Mouse (Mus musculus) urinary bladder, postnatal 14 days (tissue): ENCODE data around the gene Nans.

ENCODE experiments used
- DNase-seq: peaks from one replicate; pipeline ENCODE4 v3.0.0; 2021; ENCODE audit warnings: low spot score

Gene Nans

GRCm38 (mm10) chr4:46485696-46486417 lies 3.2 kb upstream of the Nans start:
- DNase-seq = peak; percentile 85

GRCm38 (mm10) chr4:46487348-46487747 lies 1.7 kb upstream of the Nans start:
- DNase-seq = peak; percentile 67

- DNase-seq = no peak
These were observed 4.0 kb downstream of the Nans start for GRCm38 (mm10) chr4:46493071-46493470.

- DNase-seq = no peak
These were observed 6.5 kb downstream of the Nans start for GRCm38 (mm10) chr4:46495543-46495942.

GRCm38 (mm10) chr4:46497286-46497892 lies 8.3 kb downstream of the Nans start:
- peak; percentile 82 for DNase-seq

- DNase-seq = no peak
These were observed 9.5 kb downstream of the Nans start for GRCm38 (mm10) chr4:46498511-46498910.

GRCm38 (mm10) chr4:46498976-46499375 lies 9.9 kb downstream of the Nans start:
- peak; percentile 33 for DNase-seq

GRCm38 (mm10) chr4:46502606-46503502 lies 13.8 kb downstream of the Nans start:
- no peak for DNase-seq

- DNase-seq = no peak
These were observed 14.8 kb downstream of the Nans start for GRCm38 (mm10) chr4:46503881-46504280.

- no peak for DNase-seq
These were observed 16.5 kb downstream of the Nans start for GRCm38 (mm10) chr4:46505361-46506057.

- DNase-seq = peak; percentile 97
These were observed 18.0 kb downstream of the Nans start for GRCm38 (mm10) chr4:46506801-46507610.

- DNase-seq = peak; percentile 93
These were observed 18.9 kb downstream of the Nans start for GRCm38 (mm10) chr4:46507736-46508460.

GRCm38 (mm10) chr4:46520491-46520890 lies 31.4 kb downstream of the Nans start:
- DNase-seq = no peak

- no peak for DNase-seq
These were observed 32.4 kb downstream of the Nans start for GRCm38 (mm10) chr4:46521457-46521856.

GRCm38 (mm10) chr4:46523324-46523723 lies 34.3 kb downstream of the Nans start:
- DNase-seq = peak; percentile 82

- no peak for DNase-seq
These were observed 37.2 kb downstream of the Nans start for GRCm38 (mm10) chr4:46526226-46526625.

GRCm38 (mm10) chr4:46526798-46527557 lies 37.9 kb downstream of the Nans start:
- no peak for DNase-seq

- DNase-seq = no peak
These were observed 38.5 kb downstream of the Nans start for GRCm38 (mm10) chr4:46527558-46527926.

GRCm38 (mm10) chr4:46529722-46530121 lies 40.7 kb downstream of the Nans start:
- DNase-seq = no peak

- DNase-seq = no peak
These were observed 43.5 kb downstream of the Nans start for GRCm38 (mm10) chr4:46532511-46532910.
